Mouse (Mus musculus) stomach, embryonic 15.5 days (tissue): ENCODE data around the gene Crtc1. TPM values are rescaled to one million over a fixed set of nuclear protein-coding genes. Genes with fewer than 3 reads are reported as not detected.

Source experiments
- ATAC-seq: fragments of 200-750 bp; cut with Nextera tagmentation; 2 replicates; pipeline ENCODE4 v1.8.0; 2017; ENCODE audit warnings: low read depth, moderate number of reproducible peaks, moderate TSS enrichment; ENCODE audit not compliant: insufficient read depth, low FRiP score
- H3K27ac ChIP-seq: fragments of 300-500 bp; sonication (generic); 2 replicates; pipeline ENCODE4 v1.5.1; 2015; ENCODE audit warnings: mild to moderate bottlenecking, inconsistent platforms
- H3K27me3 ChIP-seq: fragments of 300-500 bp; sonication (generic); replicated peaks from 2 replicates; pipeline ENCODE4 v1.6.1; 2015; ENCODE audit warnings: inconsistent platforms
- H3K36me3 ChIP-seq: fragments of 300-500 bp; sonication (generic); 2 replicates; pipeline ENCODE4 v1.6.1; 2015; ENCODE audit warnings: inconsistent platforms
- H3K4me1 ChIP-seq: fragments of 300-500 bp; sonication (generic); 2 replicates; pipeline ENCODE4 v1.6.1; 2015; ENCODE audit warnings: inconsistent platforms
- H3K4me2 ChIP-seq: fragments of 300-500 bp; sonication (generic); 2 replicates; pipeline ENCODE4 v1.6.1; 2015; ENCODE audit warnings: mild to moderate bottlenecking, inconsistent platforms
- H3K4me3 ChIP-seq: fragments of 300-500 bp; sonication (generic); replicated peaks from 2 replicates; pipeline ENCODE4 v1.5.1; 2015; ENCODE audit warnings: inconsistent platforms
- H3K9ac ChIP-seq: fragments of 300-500 bp; sonication (generic); 2 replicates; pipeline ENCODE4 v1.6.1; 2015; ENCODE audit warnings: inconsistent platforms
- H3K9me3 ChIP-seq: fragments of 300-500 bp; sonication (generic); 2 replicates; pipeline ENCODE4 v1.6.1; 2016; ENCODE audit warnings: inconsistent platforms
- WGBS: fragments of 180-500 bp; shearing (Covaris S2); methylation state at CpG from one replicate; pipeline ENCODE4 v1.1.7; 2015; 5-methylcytosine and 5-hydroxymethylcytosine counted together
- polyA plus RNA-seq: library from polyadenylated mRNA; unstranded; fragments of >200 nt; fragmentation: Nextera tagmentation; extraction: Ambion mirVana; gene quantifications from 2 replicates; pipeline ENCODE4 v1.2.1, GENCODE M21; 2015

The Crtc1 gene
- polyA plus RNA-seq, 1 experiment from 2014 or later = 15.4 TPM

GRCm38 (mm10) chr8:70397611-70398563, 41.5 kb downstream of the Crtc1 start:
- H3K27me3 ChIP-seq = no peaks in the 10 kb centered on the region
- no peaks in the 10 kb centered on the region for H3K36me3 ChIP-seq
- no peak overlapping the region for H3K4me3 ChIP-seq
- WGBS = 86% methylated on average over 16 of the region's 16 CpGs
- no peak overlapping the region for H3K9ac ChIP-seq
- H3K27ac ChIP-seq = no peak overlapping the region
- no peaks in the 10 kb centered on the region for H3K9me3 ChIP-seq
- H3K4me1 ChIP-seq = no peaks in the 10 kb centered on the region
- ATAC-seq = no peak
- no peak overlapping the region for H3K4me2 ChIP-seq

- no peak overlapping the region for H3K9ac ChIP-seq
- no peaks in the 10 kb centered on the region for H3K9me3 ChIP-seq
- no peaks in the 10 kb centered on the region for H3K27me3 ChIP-seq
- no peak overlapping the region for H3K4me3 ChIP-seq
- H3K27ac ChIP-seq = no peak overlapping the region
- 73% methylated on average over 5 of the region's 5 CpGs for WGBS
- no peak for ATAC-seq
- H3K4me1 ChIP-seq = no peaks in the 10 kb centered on the region
- no peak overlapping the region for H3K4me2 ChIP-seq
- no peaks in the 10 kb centered on the region for H3K36me3 ChIP-seq
Observed at GRCm38 (mm10) chr8:70396184-70396583, 43.2 kb downstream of the Crtc1 start.

GRCm38 (mm10) chr8:70395649-70396048, 43.7 kb downstream of the Crtc1 start:
- H3K4me2 ChIP-seq = no peak overlapping the region
- no peak for ATAC-seq
- no peak overlapping the region for H3K4me3 ChIP-seq
- no peaks in the 10 kb centered on the region for H3K36me3 ChIP-seq
- no peak overlapping the region for H3K9ac ChIP-seq
- 74% methylated on average over 5 of the region's 5 CpGs for WGBS
- H3K27ac ChIP-seq = no peak overlapping the region
- no peaks in the 10 kb centered on the region for H3K27me3 ChIP-seq
- H3K4me1 ChIP-seq = no peaks in the 10 kb centered on the region
- H3K9me3 ChIP-seq = no peaks in the 10 kb centered on the region

GRCm38 (mm10) chr8:70394269-70394998, 44.9 kb downstream of the Crtc1 start:
- Histone ChIP-seq H3K4me1 (no peaks in the 10 kb centered on the region), H3K9ac (no peak overlapping the region), H3K27ac (no peak overlapping the region), H3K4me2 (no peak overlapping the region), H3K4me3 (no peak overlapping the region), H3K27me3 (no peaks in the 10 kb centered on the region), H3K36me3 (peaks cover 6% of the 10 kb centered on the region; the same call in 1 of the 2 replicates), H3K9me3 (no peaks in the 10 kb centered on the region)
- ATAC-seq = no peak
- 87% methylated on average over 8 of the region's 8 CpGs for WGBS

GRCm38 (mm10) chr8:70393087-70393486, 46.3 kb downstream of the Crtc1 start:
- H3K27ac ChIP-seq = no peak overlapping the region
- no peak overlapping the region for H3K4me2 ChIP-seq
- 89% methylated on average over 5 of the region's 5 CpGs for WGBS
- H3K4me3 ChIP-seq = no peak overlapping the region
- no peaks in the 10 kb centered on the region for H3K9me3 ChIP-seq
- H3K4me1 ChIP-seq = no peaks in the 10 kb centered on the region
- ATAC-seq = no peak
- H3K9ac ChIP-seq = no peak overlapping the region
- H3K27me3 ChIP-seq = no peaks in the 10 kb centered on the region
- H3K36me3 ChIP-seq = peaks cover 8% of the 10 kb centered on the region; the same call in 1 of the 2 replicates

GRCm38 (mm10) chr8:70389678-70390077, 49.7 kb downstream of the Crtc1 start:
- no peak for ATAC-seq
- no peaks in the 10 kb centered on the region for H3K4me1 ChIP-seq
- H3K9ac ChIP-seq = no peak overlapping the region
- no peaks in the 10 kb centered on the region for H3K9me3 ChIP-seq
- 86% methylated on average over 2 of the region's 2 CpGs for WGBS
- no peak overlapping the region for H3K27ac ChIP-seq
- no peaks in the 10 kb centered on the region for H3K27me3 ChIP-seq
- H3K4me3 ChIP-seq = no peak overlapping the region
- H3K4me2 ChIP-seq = no peak overlapping the region
- peaks cover 13% of the 10 kb centered on the region; the same call in 1 of the 2 replicates for H3K36me3 ChIP-seq

GRCm38 (mm10) chr8:70383287-70383686, 56.1 kb downstream of the Crtc1 start:
- Histone ChIP-seq H3K9ac (no peak overlapping the region), H3K27me3 (peaks cover 8% of the 10 kb centered on the region), H3K27ac (no peak overlapping the region), H3K4me3 (no peak overlapping the region), H3K4me2 (no peak overlapping the region), H3K4me1 (no peaks in the 10 kb centered on the region), H3K36me3 (0 out of 2 replicates have a peak, but pooled peaks cover 5% of the 10 kb centered on the region), H3K9me3 (no peaks in the 10 kb centered on the region)
- peak; percentile 45; the same call in 1 of the 2 replicates for ATAC-seq
- WGBS = 41% methylated on average over 3 of the region's 3 CpGs

GRCm38 (mm10) chr8:70380069-70380468, 59.3 kb downstream of the Crtc1 start:
- Histone ChIP-seq H3K4me2 (no peak overlapping the region), H3K4me3 (no peak overlapping the region), H3K4me1 (peaks cover 16% of the 10 kb centered on the region), H3K36me3 (no peaks in the 10 kb centered on the region), H3K27ac (no peak overlapping the region), H3K9ac (no peak overlapping the region), H3K27me3 (peaks cover 41% of the 10 kb centered on the region), H3K9me3 (no peaks in the 10 kb centered on the region)
- no peak for ATAC-seq
- 79% methylated on average over 12 of the region's 12 CpGs for WGBS

GRCm38 (mm10) chr8:70377049-70377448, 62.3 kb downstream of the Crtc1 start:
- no peak overlapping the region for H3K4me3 ChIP-seq
- 14% methylated on average over 15 of the region's 15 CpGs for WGBS
- ATAC-seq = no peak
- no peaks in the 10 kb centered on the region for H3K36me3 ChIP-seq
- H3K9me3 ChIP-seq = no peaks in the 10 kb centered on the region
- H3K9ac ChIP-seq = no peak overlapping the region
- no peak overlapping the region for H3K27ac ChIP-seq
- H3K4me1 ChIP-seq = peaks cover 35% of the 10 kb centered on the region
- peaks cover 70% of the 10 kb centered on the region for H3K27me3 ChIP-seq
- H3K4me2 ChIP-seq = no peak overlapping the region

GRCm38 (mm10) chr8:70376275-70376741, 63.1 kb downstream of the Crtc1 start:
- Histone ChIP-seq H3K4me2 (peak overlapping the region; percentile 34), H3K4me1 (peaks cover 35% of the 10 kb centered on the region), H3K4me3 (peak overlapping the region; percentile 3; the same call in 1 of the 2 replicates), H3K27ac (no peak overlapping the region), H3K36me3 (no peaks in the 10 kb centered on the region), H3K9me3 (no peaks in the 10 kb centered on the region), H3K27me3 (peaks cover 77% of the 10 kb centered on the region), H3K9ac (no peak overlapping the region)
- ATAC-seq = no peak
- WGBS = 8% methylated on average over 37 of the region's 37 CpGs

GRCm38 (mm10) chr8:70375212-70375859, 64.0 kb downstream of the Crtc1 start:
- peak overlapping the region; percentile 68 for H3K4me2 ChIP-seq
- peak overlapping the region; percentile 37 for H3K4me3 ChIP-seq
- no peaks in the 10 kb centered on the region for H3K9me3 ChIP-seq
- H3K4me1 ChIP-seq = peaks cover 35% of the 10 kb centered on the region
- peaks cover 77% of the 10 kb centered on the region for H3K27me3 ChIP-seq
- no peak overlapping the region for H3K9ac ChIP-seq
- WGBS = 6% methylated on average over 35 of the region's 35 CpGs
- no peak overlapping the region for H3K27ac ChIP-seq
- ATAC-seq = no peak
- H3K36me3 ChIP-seq = no peaks in the 10 kb centered on the region
